Mouse (Mus musculus): ENCODE results near the gene Morn1. TPM values are rescaled to one million over a fixed set of nuclear protein-coding genes. Genes with fewer than 3 reads are reported as not detected.

Morn1 gene
- polyA plus RNA-seq, 1 experiment from 2014 or later: 4.7 TPM

GRCm38 (mm10) chr4:155085206-155086107, 920 bp upstream of the Morn1 start:
- Histone ChIP-seq H3K27me3 (replicated peaks; ENCODE audit: control insufficient read depth, insufficient read depth, low read length) (no peaks in the 10 kb centered on the region), H3K4me3 (ENCODE audit: low read depth, low read length) (peak overlapping the region; percentile 93), H3K9me3 (ENCODE audit: control insufficient read depth, low read length) (no peaks in the 10 kb centered on the region), H3K36me3 (ENCODE audit: control insufficient read depth, insufficient read depth, low read length) (peaks cover 19% of the 10 kb centered on the region), H3K27ac (replicated peaks; ENCODE audit: low read depth, low read length) (peak overlapping the region; percentile 93), H3K4me2 (ENCODE audit: low read depth, low read length) (peak overlapping the region; percentile 90), H3K4me1 (ENCODE audit: control insufficient read depth, insufficient read depth, low read length) (peaks cover 13% of the 10 kb centered on the region), H3K9ac (ENCODE audit: low read depth, low read length) (peak overlapping the region; percentile 93)
- ATAC-seq (ENCODE audit: low read depth) (peak; percentile 76; the same call in 1 of the 2 replicates), DNase-seq (ENCODE audit: low spot score) (no peak)
- WGBS: 9% methylated on average over 16 of the region's 35 CpGs

- Histone ChIP-seq H3K36me3 (ENCODE audit: control insufficient read depth, insufficient read depth, low read length) (no peaks in the 10 kb centered on the region), H3K4me3 (ENCODE audit: low read depth, low read length) (no peak overlapping the region), H3K9ac (ENCODE audit: low read depth, low read length) (no peak overlapping the region), H3K9me3 (ENCODE audit: control insufficient read depth, low read length) (no peaks in the 10 kb centered on the region), H3K27me3 (replicated peaks; ENCODE audit: control insufficient read depth, insufficient read depth, low read length) (no peaks in the 10 kb centered on the region), H3K4me2 (ENCODE audit: low read depth, low read length) (no peak overlapping the region), H3K27ac (replicated peaks; ENCODE audit: low read depth, low read length) (no peak overlapping the region), H3K4me1 (ENCODE audit: control insufficient read depth, insufficient read depth, low read length) (peaks cover 13% of the 10 kb centered on the region)
- ATAC-seq (ENCODE audit: low read depth) (no peak), DNase-seq (ENCODE audit: low spot score) (no peak)
- 96% methylated on average over 5 of the region's 5 CpGs for WGBS
These were observed 2.9 kb downstream of the Morn1 start for GRCm38 (mm10) chr4:155089241-155089640.

- no peak overlapping the region for H3K9ac ChIP-seq (ENCODE audit: low read depth, low read length)
These were observed 3.8 kb downstream of the Morn1 start for GRCm38 (mm10) chr4:155090147-155090546.

GRCm38 (mm10) chr4:155090688-155091449, 4.5 kb downstream of the Morn1 start:
- Histone ChIP-seq H3K9ac (ENCODE audit: low read depth, low read length) (no peak overlapping the region), H3K36me3 (ENCODE audit: control insufficient read depth, insufficient read depth, low read length) (no peaks in the 10 kb centered on the region), H3K4me1 (ENCODE audit: control insufficient read depth, insufficient read depth, low read length) (peaks cover 7% of the 10 kb centered on the region), H3K4me2 (ENCODE audit: low read depth, low read length) (no peak overlapping the region), H3K27me3 (replicated peaks; ENCODE audit: control insufficient read depth, insufficient read depth, low read length) (no peaks in the 10 kb centered on the region), H3K27ac (replicated peaks; ENCODE audit: low read depth, low read length) (no peak overlapping the region), H3K4me3 (ENCODE audit: low read depth, low read length) (no peak overlapping the region), H3K9me3 (ENCODE audit: control insufficient read depth, low read length) (no peaks in the 10 kb centered on the region)
- ATAC-seq (ENCODE audit: low read depth) (no peak), DNase-seq (ENCODE audit: low spot score) (no peak)
- WGBS: 89% methylated on average over 13 of the region's 13 CpGs

More at GRCm38 (mm10) chr4:155090147-155090546, 3.8 kb downstream of the Morn1 start:
- WGBS: 93% methylated on average over 4 of the region's 4 CpGs
- no peak for DNase-seq (ENCODE audit: low spot score)
- no peaks in the 10 kb centered on the region for H3K36me3 ChIP-seq (ENCODE audit: control insufficient read depth, insufficient read depth, low read length)
- H3K4me1 ChIP-seq (ENCODE audit: control insufficient read depth, insufficient read depth, low read length): peaks cover 11% of the 10 kb centered on the region
- no peaks in the 10 kb centered on the region for H3K9me3 ChIP-seq (ENCODE audit: control insufficient read depth, low read length)
- H3K4me2 ChIP-seq (ENCODE audit: low read depth, low read length): no peak overlapping the region
- no peaks in the 10 kb centered on the region for H3K27me3 ChIP-seq (replicated peaks; ENCODE audit: control insufficient read depth, insufficient read depth, low read length)
- no peak overlapping the region for H3K27ac ChIP-seq (replicated peaks; ENCODE audit: low read depth, low read length)
- ATAC-seq (ENCODE audit: low read depth): no peak
- H3K4me3 ChIP-seq (ENCODE audit: low read depth, low read length): no peak overlapping the region

- no peaks in the 10 kb centered on the region for H3K27me3 ChIP-seq (replicated peaks; ENCODE audit: control insufficient read depth, insufficient read depth, low read length)
- no peak overlapping the region for H3K27ac ChIP-seq (replicated peaks; ENCODE audit: low read depth, low read length)
- H3K4me1 ChIP-seq (ENCODE audit: control insufficient read depth, insufficient read depth, low read length): no peaks in the 10 kb centered on the region
- no peak overlapping the region for H3K4me3 ChIP-seq (ENCODE audit: low read depth, low read length)
- no peak overlapping the region for H3K4me2 ChIP-seq (ENCODE audit: low read depth, low read length)
- no peak overlapping the region for H3K9ac ChIP-seq (ENCODE audit: low read depth, low read length)
- no peak for DNase-seq (ENCODE audit: low spot score)
- no peaks in the 10 kb centered on the region for H3K9me3 ChIP-seq (ENCODE audit: control insufficient read depth, low read length)
- no peaks in the 10 kb centered on the region for H3K36me3 ChIP-seq (ENCODE audit: control insufficient read depth, insufficient read depth, low read length)
- 88% methylated on average over 19 of the region's 19 CpGs for WGBS
- no peak for ATAC-seq (ENCODE audit: low read depth)
These were observed 6.5 kb downstream of the Morn1 start for GRCm38 (mm10) chr4:155092718-155093430.

GRCm38 (mm10) chr4:155093431-155094149, 7.2 kb downstream of the Morn1 start:
- no peak for ATAC-seq (ENCODE audit: low read depth)
- WGBS: 71% methylated on average over 7 of the region's 7 CpGs

GRCm38 (mm10) chr4:155094565-155094964, 8.2 kb downstream of the Morn1 start:
- H3K9me3 ChIP-seq (ENCODE audit: control insufficient read depth, low read length): no peaks in the 10 kb centered on the region
- WGBS: 55% methylated on average over 3 of the region's 3 CpGs
- ATAC-seq (ENCODE audit: low read depth) (peak; percentile 35; the same call in 1 of the 2 replicates), DNase-seq (ENCODE audit: low spot score) (peak; percentile 39)
- H3K9ac ChIP-seq (ENCODE audit: low read depth, low read length): no peak overlapping the region
- H3K36me3 ChIP-seq (ENCODE audit: control insufficient read depth, insufficient read depth, low read length): no peaks in the 10 kb centered on the region
- H3K27me3 ChIP-seq (replicated peaks; ENCODE audit: control insufficient read depth, insufficient read depth, low read length): no peaks in the 10 kb centered on the region
- H3K4me2 ChIP-seq (ENCODE audit: low read depth, low read length): no peak overlapping the region
- H3K4me3 ChIP-seq (ENCODE audit: low read depth, low read length): no peak overlapping the region
- H3K4me1 ChIP-seq (ENCODE audit: control insufficient read depth, insufficient read depth, low read length): no peaks in the 10 kb centered on the region
- H3K27ac ChIP-seq (replicated peaks; ENCODE audit: low read depth, low read length): no peak overlapping the region

More at GRCm38 (mm10) chr4:155093431-155094149, 7.2 kb downstream of the Morn1 start:
- no peak for DNase-seq (ENCODE audit: low spot score)
- Histone ChIP-seq H3K4me2 (ENCODE audit: low read depth, low read length) (no peak overlapping the region), H3K4me3 (ENCODE audit: low read depth, low read length) (no peak overlapping the region), H3K27ac (replicated peaks; ENCODE audit: low read depth, low read length) (no peak overlapping the region), H3K9me3 (ENCODE audit: control insufficient read depth, low read length) (no peaks in the 10 kb centered on the region), H3K27me3 (replicated peaks; ENCODE audit: control insufficient read depth, insufficient read depth, low read length) (no peaks in the 10 kb centered on the region), H3K9ac (ENCODE audit: low read depth, low read length) (no peak overlapping the region), H3K4me1 (ENCODE audit: control insufficient read depth, insufficient read depth, low read length) (no peaks in the 10 kb centered on the region), H3K36me3 (ENCODE audit: control insufficient read depth, insufficient read depth, low read length) (no peaks in the 10 kb centered on the region)
